Mouse (Mus musculus) MEL (cell line): ENCODE measurements around the gene Stum. TPM values are rescaled to one million over a fixed set of nuclear protein-coding genes. Genes with fewer than 3 reads are reported as not detected.

Experiments used
- DNase-seq: peaks from one replicate; pipeline ENCODE4 v3.0.0; 2011; ENCODE audit warnings: low read depth, low spot score
- H3K27ac ChIP-seq: 2 replicates; pipeline ENCODE4 v1.5.1; 2012; ENCODE audit warnings: low read depth, mild to moderate bottlenecking, control low read depth, low read length, moderate library complexity; ENCODE audit not compliant: control insufficient read depth
- H3K27me3 ChIP-seq, 2 experiments: fragments of 150-350 bp in 1 of 2; sonication (generic) in 1 of 2; 2 replicates each; pipeline ENCODE4 v1.6.1; 2012; ENCODE audit warnings: low read length in 2 of 2, mild to moderate bottlenecking in 2 of 2, improper control_type of control experiment in 1 of 2, moderate library complexity in 1 of 2; ENCODE audit not compliant: insufficient read depth in 2 of 2, control insufficient read depth in 1 of 2
- H3K36me3 ChIP-seq, 2 experiments: 2 replicates each; pipeline ENCODE4 v1.6.1; 2012 to 2014; ENCODE audit warnings: low read length in 2 of 2, improper control_type of control experiment in 1 of 2, inconsistent platforms in 1 of 2, mild to moderate bottlenecking in 1 of 2; ENCODE audit not compliant: insufficient read depth in 2 of 2, control insufficient read depth in 1 of 2
- H3K4me1 ChIP-seq, 2 experiments: fragments of 150-350 bp in 1 of 2; sonication (generic) in 1 of 2; 2 replicates each; pipeline ENCODE4 v1.6.1; 2012; ENCODE audit warnings: low read length in 2 of 2, improper control_type of control experiment in 1 of 2, mild to moderate bottlenecking in 1 of 2; ENCODE audit not compliant: insufficient read depth in 2 of 2, control insufficient read depth in 1 of 2
- H3K4me3 ChIP-seq, 2 experiments: fragments of 150-350 bp in 1 of 2; sonication (generic) in 1 of 2; 2 replicates each; pipeline ENCODE4 v1.5.1; 2012; ENCODE audit warnings: low read depth in 2 of 2, low read length in 2 of 2, mild to moderate bottlenecking in 2 of 2, moderate library complexity in 2 of 2, control low read depth in 1 of 2, improper control_type of control experiment in 1 of 2; ENCODE audit not compliant: control insufficient read depth in 1 of 2, insufficient read depth in 1 of 2
- H3K79me2 ChIP-seq: 2 replicates; pipeline ENCODE4 v1.6.1; 2012; ENCODE audit warnings: mild to moderate bottlenecking, low read length, moderate library complexity; ENCODE audit not compliant: control insufficient read depth, poor library complexity, insufficient read depth
- H3K9ac ChIP-seq: 2 replicates; pipeline ENCODE4 v1.6.1; 2012; ENCODE audit warnings: low read depth, mild to moderate bottlenecking, control low read depth, low read length, moderate library complexity; ENCODE audit not compliant: control insufficient read depth, poor library complexity, severe bottlenecking
- H3K9me3 ChIP-seq: fragments of 150-350 bp; sonication (generic); replicated peaks from 2 replicates; pipeline ENCODE4 v1.6.1; 2012; ENCODE audit warnings: mild to moderate bottlenecking, low read length, improper control_type of control experiment, moderate library complexity; ENCODE audit not compliant: insufficient read depth
- BHLHE40 ChIP-seq: IDR thresholded peaks from 2 replicates; pipeline ENCODE4 v1.6.1; 2012; ENCODE audit warnings: low read depth, mild to moderate bottlenecking, inconsistent platforms, low read length, improper control_type of control experiment, borderline replicate concordance
- CHD1 ChIP-seq: IDR thresholded peaks from 2 replicates; pipeline ENCODE4 v1.6.1; 2012; ENCODE audit warnings: low read depth, mild to moderate bottlenecking, inconsistent platforms, low read length, improper control_type of control experiment
- E2F4 ChIP-seq: IDR thresholded peaks from 2 replicates; pipeline ENCODE4 v1.6.1; 2011; ENCODE audit warnings: low read depth, low read length, improper control_type of control experiment, borderline replicate concordance
- ELF1 ChIP-seq: IDR thresholded peaks from 2 replicates; pipeline ENCODE4 v1.6.1; 2014; ENCODE audit warnings: low read depth, mild to moderate bottlenecking, inconsistent platforms, low read length, improper control_type of control experiment, moderate library complexity
- ETS1 ChIP-seq: IDR thresholded peaks from 2 replicates; pipeline ENCODE4 v1.6.1; 2012; ENCODE audit warnings: low read depth, mild to moderate bottlenecking, inconsistent platforms, low read length, improper control_type of control experiment, moderate library complexity
- HCFC1 ChIP-seq: IDR thresholded peaks from 2 replicates; pipeline ENCODE4 v1.6.1; 2012; ENCODE audit warnings: low read depth, mild to moderate bottlenecking, inconsistent platforms, low read length, improper control_type of control experiment, moderate library complexity
- KAT2A ChIP-seq: conservative IDR thresholded peaks from 2 replicates; pipeline ENCODE4 v1.6.1; 2012; ENCODE audit warnings: low read depth, low read length, improper control_type of control experiment, inconsistent platforms
- MAZ ChIP-seq: IDR thresholded peaks from 2 replicates; pipeline ENCODE4 v1.6.1; 2012; ENCODE audit warnings: low read depth, mild to moderate bottlenecking, inconsistent platforms, low read length, improper control_type of control experiment
- MEF2A ChIP-seq: IDR thresholded peaks from 2 replicates; pipeline ENCODE4 v1.6.1; 2014; ENCODE audit warnings: low read depth, mild to moderate bottlenecking, inconsistent platforms, low read length, improper control_type of control experiment; ENCODE audit not compliant: poor library complexity, insufficient replicate concordance, severe bottlenecking; ENCODE audit errors: extremely low read depth
- NELFE ChIP-seq: IDR thresholded peaks from 2 replicates; pipeline ENCODE4 v1.6.1; 2011; ENCODE audit warnings: low read depth, low read length, improper control_type of control experiment
- NRF1 ChIP-seq: IDR thresholded peaks from 2 replicates; pipeline ENCODE4 v1.6.1; 2014; ENCODE audit warnings: low read depth, mild to moderate bottlenecking, inconsistent platforms, low read length, improper control_type of control experiment, moderate library complexity; ENCODE audit not compliant: poor library complexity, insufficient read depth, severe bottlenecking
- POLR2A ChIP-seq, 2 experiments: IDR thresholded peaks; 2 replicates each; pipeline ENCODE4 v1.6.1; 2011 to 2012; ENCODE audit warnings: low read length in 2 of 2, mild to moderate bottlenecking in 2 of 2, control low read depth in 1 of 2, improper control_type of control experiment in 1 of 2, low read depth in 1 of 2, moderate library complexity in 1 of 2; ENCODE audit not compliant: control insufficient read depth in 1 of 2, insufficient read depth in 1 of 2, poor library complexity in 1 of 2
- POLR2AphosphoS2 ChIP-seq: IDR thresholded peaks from 2 replicates; pipeline ENCODE4 v1.6.1; 2011; ENCODE audit warnings: low read length, improper control_type of control experiment
- RCOR1 ChIP-seq: IDR thresholded peaks from 2 replicates; pipeline ENCODE4 v1.6.1; 2012; ENCODE audit warnings: low read depth, mild to moderate bottlenecking, inconsistent platforms, low read length, improper control_type of control experiment
- TBP ChIP-seq: IDR thresholded peaks from 2 replicates; pipeline ENCODE4 v1.8.0; 2011; ENCODE audit warnings: low read depth, low read length, improper control_type of control experiment
- UBTF ChIP-seq: IDR thresholded peaks from 2 replicates; pipeline ENCODE4 v1.6.1; 2012; ENCODE audit warnings: low read depth, mild to moderate bottlenecking, inconsistent platforms, low read length, improper control_type of control experiment, moderate library complexity, borderline replicate concordance; ENCODE audit not compliant: insufficient read depth
- ZC3H11A ChIP-seq: IDR thresholded peaks from 2 replicates; pipeline ENCODE4 v1.6.1; 2012; ENCODE audit warnings: low read depth, mild to moderate bottlenecking, inconsistent platforms, low read length, improper control_type of control experiment
- ZKSCAN1 ChIP-seq: IDR thresholded peaks from 2 replicates; pipeline ENCODE4 v1.6.1; 2012; ENCODE audit warnings: low read depth, mild to moderate bottlenecking, inconsistent platforms, low read length, improper control_type of control experiment, moderate library complexity
- ZNF384 ChIP-seq: IDR thresholded peaks from 2 replicates; pipeline ENCODE4 v1.6.1; 2012; ENCODE audit warnings: low read depth, mild to moderate bottlenecking, inconsistent platforms, low read length, improper control_type of control experiment
- polyA plus RNA-seq, 2 experiments: library from polyadenylated mRNA; stranded (reverse) in 1 of 2; unstranded in 1 of 2; fragments of >175 nt in 1 of 2; fragments of >200 nt in 1 of 2; gene quantifications; 2 replicates each; pipeline versions ENCODE4 v1.2.1 to v1.2.4; 2012; ENCODE audit warnings: low replicate concordance in 2 of 2, low read depth in 1 of 2; ENCODE audit not compliant: insufficient read length in 2 of 2, insufficient read depth in 1 of 2, missing spikeins in 1 of 2
- total RNA-seq: library from RNA; depleted of rRNA; stranded (reverse); fragments of 300-350 nt; gene quantifications from 2 replicates; pipeline ENCODE4 v1.2.3, GENCODE M21; 2012

Gene Stum
- total and polyA plus RNA-seq, 3 experiments: not detected

DNA sequence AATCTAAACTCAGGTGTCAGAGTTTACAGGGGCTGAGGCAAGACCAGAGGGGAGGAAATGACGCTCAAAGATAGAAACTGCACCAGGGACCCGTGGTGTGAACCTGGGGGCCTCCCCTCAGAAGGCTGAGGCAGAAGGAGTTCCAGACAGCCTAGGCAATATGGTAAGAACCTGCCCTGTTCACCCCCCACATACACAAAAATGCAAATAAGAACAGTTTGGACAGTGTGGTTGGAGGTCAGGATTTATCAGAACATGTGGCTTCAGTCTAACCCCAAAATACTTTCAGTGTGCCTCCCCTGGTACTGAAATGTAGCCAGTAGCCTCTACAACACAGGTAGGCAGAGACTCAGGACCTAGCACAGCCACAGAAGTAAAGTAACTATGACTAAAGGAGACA lies 30.8 kb upstream of the Stum start:
- H3K9ac ChIP-seq: no peak overlapping the region
- H3K4me1 ChIP-seq: no peaks in the 10 kb centered on the region
- H3K27ac ChIP-seq: no peak overlapping the region
- DNase-seq: no peak
- 0 out of 4 replicates have a peak, but pooled peaks cover 0 to 4% of the 10 kb centered on the region in 2 experiments for H3K27me3 ChIP-seq
- no peak for TF ChIP-seq NELFE
- TF ChIP-seq RCOR1: no peak
- no peak for TF ChIP-seq BHLHE40
- no peak for TF ChIP-seq ZNF384
- no peak for TF ChIP-seq ETS1
- TF ChIP-seq MAZ: no peak
- no peak for TF ChIP-seq KAT2A
- no peak for TF ChIP-seq NRF1
- no peak for TF ChIP-seq MEF2A
- no peak for TF ChIP-seq ZKSCAN1
- no peak for TF ChIP-seq TBP
- TF ChIP-seq HCFC1: no peak
- no peak for TF ChIP-seq UBTF
- no peaks in the 10 kb centered on the region for H3K9me3 ChIP-seq
- no peak overlapping the region for H3K4me3 ChIP-seq
- no peaks in the 10 kb centered on the region for H3K79me2 ChIP-seq
- no peaks in the 10 kb centered on the region for H3K36me3 ChIP-seq

DNA sequence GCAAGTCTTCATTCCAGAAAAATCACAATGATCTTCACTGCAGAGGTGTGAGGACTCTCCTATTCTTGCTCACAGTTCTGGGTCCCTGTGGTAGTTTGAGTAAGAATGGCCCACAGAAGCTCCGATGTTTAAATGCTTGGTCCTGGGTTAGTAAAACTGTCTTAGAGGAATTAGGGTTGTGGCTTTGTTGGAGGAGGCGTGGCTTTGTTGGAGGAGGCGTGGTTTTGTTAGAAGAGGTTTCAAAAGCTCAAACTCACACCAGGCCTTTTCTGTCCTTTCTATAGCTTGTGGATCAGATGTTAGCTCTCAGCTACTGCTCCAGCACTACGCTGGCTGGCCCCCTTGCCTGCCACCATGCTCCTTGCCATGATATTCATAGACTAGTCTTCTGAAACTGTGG lies 27.6 kb upstream of the Stum start:
- H3K9me3 ChIP-seq: no peaks in the 10 kb centered on the region
- peak; percentile 25 for DNase-seq
- no peak for TF ChIP-seq UBTF
- no peak for TF ChIP-seq BHLHE40
- TF ChIP-seq ZC3H11A: no peak
- no peak for TF ChIP-seq ELF1
- TF ChIP-seq TBP: no peak
- TF ChIP-seq KAT2A: no peak
- no peak for TF ChIP-seq NELFE
- no peak for TF ChIP-seq POLR2A (IDR thresholded peaks at IDR 0.05; ENCODE audit: control insufficient read depth in 1 of 2, insufficient read depth in 1 of 2, low read depth in 1 of 2, low read length in 2 of 2, poor library complexity in 1 of 2)
- TF ChIP-seq MAZ: no peak
- TF ChIP-seq ZNF384: no peak
- TF ChIP-seq CHD1: no peak
- no peak for TF ChIP-seq ETS1
- no peak for TF ChIP-seq POLR2AphosphoS2
- TF ChIP-seq ZKSCAN1: no peak
- TF ChIP-seq E2F4: no peak
- no peak overlapping the region for H3K4me3 ChIP-seq
- H3K27ac ChIP-seq: no peak overlapping the region
- H3K4me1 ChIP-seq: no peaks in the 10 kb centered on the region
- H3K27me3 ChIP-seq: peaks cover 2% of the 10 kb centered on the region in 2 experiments; a peak in 1 of 4 replicates
- H3K36me3 ChIP-seq: no peaks in the 10 kb centered on the region
- H3K79me2 ChIP-seq: no peaks in the 10 kb centered on the region
- H3K9ac ChIP-seq: no peak overlapping the region
